Mouse (Mus musculus): ENCODE data around the gene Pcyt1a.
"Not testable (repeated sequence)": the region's sequence is repeated elsewhere in the genome, so short reads cannot be mapped to it uniquely, and the experiment has no call there.

The Pcyt1a gene

GRCm38 (mm10) chr16:32434066-32434465, 3.3 kb downstream of the Pcyt1a start:
- no peak for DNase-seq (ENCODE audit: low spot score in 2 of 2)

- DNase-seq (ENCODE audit: low spot score in 2 of 2): no peak
These were observed 4.0 kb downstream of the Pcyt1a start for GRCm38 (mm10) chr16:32434691-32435090.

- no peak for DNase-seq (ENCODE audit: low spot score in 2 of 2)
These were observed 5.9 kb downstream of the Pcyt1a start for GRCm38 (mm10) chr16:32436657-32437056.

- DNase-seq (ENCODE audit: low spot score in 2 of 2): no peak
These were observed 6.5 kb downstream of the Pcyt1a start for GRCm38 (mm10) chr16:32437266-32437665.

GRCm38 (mm10) chr16:32441432-32441831, 10.7 kb downstream of the Pcyt1a start:
- no peak for DNase-seq (ENCODE audit: low spot score in 2 of 2)

DNA sequence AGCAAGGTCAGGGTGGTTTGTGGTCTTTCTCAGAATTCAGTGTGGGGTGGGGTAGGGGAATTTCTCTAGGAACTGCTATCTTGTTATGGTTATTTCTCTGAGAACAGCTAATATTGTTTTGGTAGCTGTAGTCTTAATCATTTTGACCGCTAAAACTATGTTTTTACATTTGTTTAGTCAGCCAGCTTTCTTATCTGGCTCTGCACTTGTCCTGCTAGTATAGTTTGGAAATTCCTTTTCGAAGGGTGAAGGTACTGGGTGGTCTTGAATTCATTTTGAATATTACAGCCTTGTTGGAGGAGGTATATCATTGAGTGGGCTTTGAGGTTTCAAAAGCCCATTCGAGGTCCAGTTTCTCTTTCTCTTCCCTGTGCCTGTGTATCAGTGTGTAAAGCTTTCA, 13.9 kb downstream of the Pcyt1a start:
- not testable (repeated sequence) for DNase-seq (ENCODE audit: low spot score in 2 of 2)

GRCm38 (mm10) chr16:32445558-32445957, 14.8 kb downstream of the Pcyt1a start:
- DNase-seq (ENCODE audit: low spot score in 2 of 2): no peak

GRCm38 (mm10) chr16:32446563-32447138, 15.9 kb downstream of the Pcyt1a start:
- DNase-seq (ENCODE audit: low spot score in 2 of 2): no peak

GRCm38 (mm10) chr16:32449665-32450064, 18.9 kb downstream of the Pcyt1a start:
- no peak for DNase-seq (ENCODE audit: low spot score in 2 of 2)

DNA sequence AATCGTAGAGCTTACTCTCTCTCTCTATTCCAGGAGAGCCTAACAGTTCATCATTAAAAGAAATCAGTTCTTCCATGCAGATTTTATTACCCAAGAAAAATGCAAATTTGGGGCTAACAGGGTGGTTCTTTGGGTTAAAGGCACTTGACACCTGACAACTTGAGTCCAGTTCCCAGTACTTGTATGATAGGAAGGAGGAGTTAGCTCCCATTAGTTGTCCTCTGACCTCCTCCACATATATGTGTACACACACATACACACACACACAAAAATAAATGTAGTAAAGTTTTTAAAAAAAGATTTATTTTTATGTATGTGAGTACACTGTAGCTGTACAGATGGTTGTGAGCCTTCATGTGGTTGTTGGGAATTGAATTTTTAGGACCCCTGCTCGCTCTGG, 19.4 kb downstream of the Pcyt1a start:
- no peak for DNase-seq (ENCODE audit: low spot score in 2 of 2)

GRCm38 (mm10) chr16:32453102-32453501, 22.4 kb downstream of the Pcyt1a start:
- no peak for DNase-seq (ENCODE audit: low spot score in 2 of 2)

DNA sequence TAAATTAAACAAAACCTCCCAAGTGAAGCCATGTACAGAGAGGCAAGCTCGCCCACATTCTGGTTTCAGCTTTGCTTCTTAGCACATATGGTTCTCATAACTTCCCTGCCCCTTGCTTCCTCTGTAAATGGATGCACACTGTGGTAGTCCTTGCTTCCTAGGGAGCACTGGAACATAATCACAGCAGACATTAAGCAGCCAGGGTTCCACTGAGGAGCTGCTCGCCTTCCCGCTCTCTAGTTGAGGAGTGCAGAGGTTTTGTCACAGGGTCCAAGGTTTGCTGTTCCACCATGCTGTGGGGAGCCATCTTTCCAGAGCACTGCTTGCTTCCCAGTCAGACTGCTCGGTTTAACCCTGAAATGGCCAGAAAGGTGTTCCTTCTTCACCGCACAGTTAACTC, 23.9 kb downstream of the Pcyt1a start:
- no peak for DNase-seq (ENCODE audit: low spot score in 2 of 2)

DNA sequence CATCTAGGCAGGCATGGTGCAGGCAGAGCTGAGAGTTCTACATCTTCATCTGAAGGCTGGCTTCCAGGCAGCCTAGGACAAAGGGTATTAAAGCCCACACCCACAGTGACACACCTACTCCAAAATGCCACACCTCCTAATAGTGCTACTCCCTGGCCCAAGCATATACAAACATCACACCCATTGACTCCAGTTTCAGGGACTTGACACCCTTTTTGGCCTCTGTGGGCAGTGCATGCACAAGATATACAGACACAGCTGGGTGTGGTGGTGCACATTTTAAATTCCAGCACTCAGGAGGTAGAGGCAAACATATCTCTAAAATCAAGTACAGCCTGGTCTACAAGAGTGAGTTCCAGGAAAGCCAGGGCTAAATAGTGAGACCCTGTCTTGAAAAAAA, 25.4 kb downstream of the Pcyt1a start:
- DNase-seq (ENCODE audit: low spot score in 2 of 2): no peak

DNA sequence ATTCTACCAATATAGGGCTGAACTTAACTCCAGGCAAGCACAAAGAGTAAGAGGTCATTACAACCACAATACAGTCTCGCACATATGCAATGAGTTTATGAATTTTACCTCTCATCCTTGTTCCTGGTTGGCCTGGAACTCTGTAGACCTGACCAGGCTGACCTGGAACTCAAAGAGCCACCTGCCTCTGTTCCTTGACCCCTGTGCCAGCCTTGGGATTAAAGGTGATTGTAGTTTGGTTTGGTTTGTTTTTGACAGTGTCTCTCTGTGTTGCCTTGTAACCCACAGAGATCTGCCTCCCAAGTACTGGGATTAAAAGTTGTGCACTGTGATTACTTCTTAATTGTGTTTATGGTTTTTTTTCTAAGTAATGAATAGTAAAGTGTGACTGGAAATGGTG, 26.0 kb downstream of the Pcyt1a start:
- no peak for DNase-seq (ENCODE audit: low spot score in 2 of 2)

- DNase-seq (ENCODE audit: low spot score in 2 of 2): peak in 1 of 2 experiments; percentile 11
These were observed 27.1 kb downstream of the Pcyt1a start for GRCm38 (mm10) chr16:32457589-32458386.

DNA sequence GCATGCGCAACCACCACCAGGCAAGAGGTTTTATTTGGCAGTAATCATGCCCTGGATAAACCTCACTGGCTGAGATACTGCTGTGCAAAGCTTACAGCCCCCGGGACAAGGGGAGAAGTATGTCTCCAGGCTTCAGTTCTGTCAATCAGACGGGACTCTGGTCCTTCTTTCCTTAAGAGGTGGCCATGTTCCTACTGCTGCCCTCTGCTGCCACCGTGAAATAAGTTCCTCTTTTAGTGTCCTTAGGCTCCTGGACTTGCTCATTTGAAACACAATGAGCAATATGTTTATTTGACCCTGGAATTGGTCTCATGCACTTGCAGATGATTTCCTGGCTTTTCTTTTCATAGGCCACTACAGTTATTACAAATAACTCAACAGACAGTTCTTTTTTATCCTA, 29.8 kb downstream of the Pcyt1a start:
- no peak for DNase-seq (ENCODE audit: low spot score in 2 of 2)

- DNase-seq (ENCODE audit: low spot score in 2 of 2): no peak
These were observed 31.0 kb downstream of the Pcyt1a start for GRCm38 (mm10) chr16:32461713-32462112.

GRCm38 (mm10) chr16:32462950-32463349, 32.2 kb downstream of the Pcyt1a start:
- no peak for DNase-seq (ENCODE audit: low spot score in 2 of 2)

- DNase-seq (ENCODE audit: low spot score in 2 of 2): peak in 1 of 2 experiments; percentile 20
These were observed 32.7 kb downstream of the Pcyt1a start for GRCm38 (mm10) chr16:32463426-32463825.

DNA sequence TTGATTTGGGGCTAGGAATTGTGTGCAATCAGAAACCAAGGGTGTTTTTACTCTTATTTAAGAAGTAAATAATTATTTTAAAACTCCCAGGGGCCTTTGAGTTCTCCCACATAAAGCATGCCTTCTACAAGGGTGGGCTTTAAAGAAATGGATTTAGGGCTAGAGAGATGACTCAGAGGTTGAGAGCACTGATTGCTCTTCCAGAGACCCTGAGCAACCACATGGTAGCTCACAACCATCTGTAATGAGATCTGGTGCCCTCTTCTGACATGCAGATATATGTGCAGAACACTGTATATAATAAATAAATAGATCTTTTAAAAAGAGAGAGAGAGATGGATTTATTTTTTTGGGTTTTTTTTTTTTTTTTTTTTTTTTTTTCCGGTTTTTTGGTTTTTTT, 34.2 kb downstream of the Pcyt1a start:
- DNase-seq (ENCODE audit: low spot score in 2 of 2): no peak

DNA sequence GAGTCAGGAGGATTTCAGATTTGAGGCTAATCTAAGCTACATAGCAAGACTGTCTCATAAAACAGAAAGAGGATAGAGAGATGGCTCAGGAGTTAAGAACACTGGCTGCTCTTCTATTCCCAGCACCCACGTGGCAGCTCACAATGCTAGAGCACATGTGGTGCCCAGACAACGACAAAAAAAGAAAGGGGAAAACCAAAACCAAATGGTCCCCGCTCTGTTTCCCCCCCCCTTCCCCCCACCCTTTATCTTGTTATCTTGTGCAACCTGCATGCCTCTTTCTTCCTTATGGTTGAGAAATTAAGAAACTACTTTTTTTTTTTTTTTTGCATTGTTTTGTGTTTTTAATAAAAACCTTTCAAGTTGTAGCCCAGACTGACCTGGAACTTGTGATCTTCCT, 37.8 kb downstream of the Pcyt1a start:
- no peak for DNase-seq (ENCODE audit: low spot score in 2 of 2)

DNA sequence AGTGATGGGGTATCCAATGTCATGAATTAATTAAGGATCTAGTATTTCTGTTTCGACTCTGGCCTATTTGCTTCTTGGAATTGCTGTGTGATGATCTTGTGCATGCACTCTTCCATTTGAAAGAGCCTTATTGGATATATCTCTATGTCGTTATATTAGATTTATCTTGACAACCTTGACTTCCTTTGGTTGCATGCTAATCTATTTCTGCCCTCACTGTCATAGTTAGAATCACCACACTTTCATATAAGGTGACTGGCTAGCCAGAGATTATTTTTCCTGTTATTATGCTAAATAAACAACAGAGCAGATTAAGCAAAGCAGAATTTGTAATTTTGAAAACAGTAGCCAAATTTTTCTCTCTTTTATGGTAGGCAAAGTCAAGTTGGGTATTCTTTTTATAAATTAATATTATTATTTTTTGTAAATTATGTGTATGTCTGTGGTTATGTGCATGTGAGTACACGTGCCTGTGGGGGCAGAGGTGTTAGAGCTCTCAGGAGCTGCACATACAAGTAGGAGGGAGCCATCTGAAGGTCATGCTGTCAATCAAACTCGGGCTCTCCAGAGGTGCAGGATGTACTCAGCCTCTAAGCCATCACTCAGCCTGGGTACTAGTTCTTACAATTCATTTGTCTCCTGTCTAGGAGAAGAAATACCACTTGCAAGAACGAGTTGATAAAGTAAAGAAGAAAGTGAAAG, 38.8 kb downstream of the Pcyt1a start:
- no peak for DNase-seq (ENCODE audit: low spot score in 2 of 2)

Measured in urinary bladder, adult 18-20 months (tissue).